Comparison of ENCODE assay signal across 11 mouse cellular contexts in genomic region chr1:75456746-75457564, GRCm38 (mm10). TPM values are rescaled to one million over a fixed set of nuclear protein-coding genes. Genes with fewer than 3 reads are reported as not detected.
DNase-seq lines count a peak whose midpoint lies in the region; ATAC-seq lines count a peak whose summit lies in the region.
"Had no signal": no experiment of that assay in that cellular context is flagged by ENCODE, and none has a peak within 500 bp of the region (broad histone marks: within the 10 kb centered on the region; RNA-seq: fewer than 3 reads in every experiment).

No protein-coding gene starts in this region.

- DNase-seq in heart, adult 8-10 months (ENCODE audit: low spot score): no peak
- peak; percentile 87 for DNase-seq in ES-CJ7 (ENCODE audit: low read depth, low spot score)
- no peak for DNase-seq in right cerebral cortex, postnatal 14 days
- DNase-seq in adrenal gland, adult (ENCODE audit: inconsistent age in 2 of 2, low spot score in 1 of 2): no peak
- no peak for DNase-seq in spleen, adult 12 weeks (ENCODE audit: low spot score)

- WGBS in heart, embryonic 12.5 days: 12% methylated on average over 14 of the region's 14 CpGs
- WGBS in embryonic facial prominence, embryonic 12.5 days: 8% methylated on average over 14 of the region's 14 CpGs
- WGBS in midbrain, embryonic 12.5 days: 7% methylated on average over 14 of the region's 14 CpGs

- H3K9me3 ChIP-seq in heart, embryonic 12.5 days (replicated peaks): no peaks in the 10 kb centered on the region
- no peaks in the 10 kb centered on the region for H3K9me3 ChIP-seq in embryonic facial prominence, embryonic 12.5 days
- H3K9me3 ChIP-seq in midbrain, embryonic 12.5 days: no peaks in the 10 kb centered on the region
- H3K9me3 ChIP-seq: liver, embryonic 15.5 days; stomach, embryonic 15.5 days had no signal

- ATAC-seq in heart, embryonic 12.5 days (ENCODE audit: insufficient number of reproducible peaks, low FRiP score): no peak
- ATAC-seq in embryonic facial prominence, embryonic 12.5 days (ENCODE audit: insufficient number of reproducible peaks, insufficient read depth, low FRiP score, low TSS enrichment): no peak
- no peak for ATAC-seq in midbrain, embryonic 12.5 days (ENCODE audit: low FRiP score, low read depth)

- peaks cover 66% of the 10 kb centered on the region for H3K27me3 ChIP-seq in heart, embryonic 12.5 days (replicated peaks)
- H3K27me3 ChIP-seq in embryonic facial prominence, embryonic 12.5 days: peaks cover 56% of the 10 kb centered on the region
- peaks cover 55% of the 10 kb centered on the region for H3K27me3 ChIP-seq in midbrain, embryonic 12.5 days

- peaks cover 26% of the 10 kb centered on the region for H3K4me1 ChIP-seq in heart, embryonic 12.5 days (replicated peaks)
- H3K4me1 ChIP-seq in embryonic facial prominence, embryonic 12.5 days: peaks cover 41% of the 10 kb centered on the region
- peaks cover 57% of the 10 kb centered on the region for H3K4me1 ChIP-seq in midbrain, embryonic 12.5 days

- no peaks in the 10 kb centered on the region for H3K36me3 ChIP-seq in heart, embryonic 12.5 days
- no peaks in the 10 kb centered on the region for H3K36me3 ChIP-seq in embryonic facial prominence, embryonic 12.5 days
- H3K36me3 ChIP-seq in midbrain, embryonic 12.5 days: no peaks in the 10 kb centered on the region
- H3K36me3 ChIP-seq: liver, embryonic 15.5 days; stomach, embryonic 15.5 days had no signal

- no peak overlapping the region for H3K4me3 ChIP-seq in heart, embryonic 12.5 days
- no peak overlapping the region for H3K4me3 ChIP-seq in embryonic facial prominence, embryonic 12.5 days
- peak overlapping the region; percentile 18; the same call in 1 of the 2 replicates for H3K4me3 ChIP-seq in midbrain, embryonic 12.5 days
- H3K4me3 ChIP-seq: liver, embryonic 15.5 days; stomach, embryonic 15.5 days had no signal

- H3K4me2 ChIP-seq in heart, embryonic 12.5 days: peak overlapping the region; percentile 71; the same call in 1 of the 2 replicates
- no peak overlapping the region for H3K4me2 ChIP-seq in embryonic facial prominence, embryonic 12.5 days (replicated peaks)
- H3K4me2 ChIP-seq in midbrain, embryonic 12.5 days (replicated peaks): peak overlapping the region; percentile 57

- H3K9ac ChIP-seq in heart, embryonic 12.5 days: no peak overlapping the region
- H3K9ac ChIP-seq in embryonic facial prominence, embryonic 12.5 days: no peak overlapping the region; the same call in 1 of the 2 replicates
- no peak overlapping the region for H3K9ac ChIP-seq in midbrain, embryonic 12.5 days (replicated peaks)
- H3K9ac ChIP-seq: liver, embryonic 15.5 days; stomach, embryonic 15.5 days had no signal

- no peak overlapping the region for H3K27ac ChIP-seq in heart, embryonic 12.5 days (ENCODE audit: poor library complexity, severe bottlenecking)
- H3K27ac ChIP-seq in embryonic facial prominence, embryonic 12.5 days: 0 out of 2 replicates have a peak overlapping the region, but pooled peaks have one; percentile 41
- peak overlapping the region; percentile 76 for H3K27ac ChIP-seq in midbrain, embryonic 12.5 days (replicated peaks)
- H3K27ac ChIP-seq: liver, embryonic 15.5 days; stomach, embryonic 15.5 days had no signal

RNA-seq across cellular contexts. Expression of gene Asic4, which starts 6.7 kb away (rescaled TPM):
- polyA plus RNA-seq in heart, embryonic 12.5 days (2016; fragmentation: Nextera tagmentation; extraction: Ambion mirVana): 0.24 and 0.33 TPM in 2 replicates
- total RNA-seq in heart, adult 8-10 months (2022): not detected
- polyA plus RNA-seq in embryonic facial prominence, embryonic 12.5 days (2016; fragmentation: Nextera tagmentation; extraction: Ambion mirVana): 0.64 and 0.76 TPM in 2 replicates
- polyA plus RNA-seq in midbrain, embryonic 12.5 days (2016; fragmentation: Nextera tagmentation; extraction: Ambion mirVana): 45.0 and 47.7 TPM in 2 replicates
- total RNA-seq: gastrocnemius, adult 8-10 months had no signal

RNA-seq across cellular contexts. Expression of gene Gmppa, which starts 21.2 kb away (rescaled TPM):
- polyA plus RNA-seq in heart, embryonic 12.5 days (2016; fragmentation: Nextera tagmentation; extraction: Ambion mirVana): 67.7 and 69.1 TPM in 2 replicates
- 10 to 100 TPM; 34.1 to 44.8 (median 40.8) TPM for total RNA-seq in heart, adult 8-10 months (2022)
- 61.1 and 64.6 TPM in 2 replicates for polyA plus RNA-seq in embryonic facial prominence, embryonic 12.5 days (2016; fragmentation: Nextera tagmentation; extraction: Ambion mirVana)
- 59.7 and 69.4 TPM in 2 replicates for polyA plus RNA-seq in midbrain, embryonic 12.5 days (2016; fragmentation: Nextera tagmentation; extraction: Ambion mirVana)

RNA-seq across cellular contexts. Expression of gene Chpf, which starts 22.2 kb away (rescaled TPM):
- 35.2 and 37.8 TPM in 2 replicates for polyA plus RNA-seq in heart, embryonic 12.5 days (2016; fragmentation: Nextera tagmentation; extraction: Ambion mirVana)
- total RNA-seq in heart, adult 8-10 months (2022): 10 to 100 TPM; 22.4 to 23.9 (median 23.6) TPM
- polyA plus RNA-seq in embryonic facial prominence, embryonic 12.5 days (2016; fragmentation: Nextera tagmentation; extraction: Ambion mirVana): 32.5 and 33.5 TPM in 2 replicates
- 35.9 and 36.3 TPM in 2 replicates for polyA plus RNA-seq in midbrain, embryonic 12.5 days (2016; fragmentation: Nextera tagmentation; extraction: Ambion mirVana)

RNA-seq across cellular contexts. Expression of gene Tmem198, which starts 22.4 kb away (rescaled TPM):
- polyA plus RNA-seq in heart, embryonic 12.5 days (2016; fragmentation: Nextera tagmentation; extraction: Ambion mirVana): 0.41 and 0.49 TPM in 2 replicates
- total RNA-seq in heart, adult 8-10 months (2022): under 1 TPM; 0.31 to 0.75 (median 0.42) TPM
- polyA plus RNA-seq in embryonic facial prominence, embryonic 12.5 days (2016; fragmentation: Nextera tagmentation; extraction: Ambion mirVana): 2.5 and 3.1 TPM in 2 replicates
- 26.5 and 27.6 TPM in 2 replicates for polyA plus RNA-seq in midbrain, embryonic 12.5 days (2016; fragmentation: Nextera tagmentation; extraction: Ambion mirVana)
- total RNA-seq: gastrocnemius, adult 8-10 months had no signal

RNA-seq across cellular contexts. Expression of gene Obsl1, which starts 49.3 kb away (rescaled TPM):
- 137 and 147 TPM in 2 replicates for polyA plus RNA-seq in heart, embryonic 12.5 days (2016; fragmentation: Nextera tagmentation; extraction: Ambion mirVana)
- 100 to 1,000 TPM; 108 to 133 (median 122) TPM for total RNA-seq in heart, adult 8-10 months (2022)
- polyA plus RNA-seq in embryonic facial prominence, embryonic 12.5 days (2016; fragmentation: Nextera tagmentation; extraction: Ambion mirVana): 101 and 104 TPM in 2 replicates
- polyA plus RNA-seq in midbrain, embryonic 12.5 days (2016; fragmentation: Nextera tagmentation; extraction: Ambion mirVana): 42.7 and 46.6 TPM in 2 replicates

Comparison
In these comparisons a context has a peak if more than half of its experiments do, and no peak if none do; other contexts are left out.
1. RNA of gene Asic4, which starts 6.7 kb away (polyA plus RNA-seq): 45.0 to 47.7 TPM in midbrain, embryonic 12.5 days; 0.64 to 0.76 TPM in embryonic facial prominence, embryonic 12.5 days and 0.24 to 0.33 TPM in heart, embryonic 12.5 days; every median in the first group is over 10 times any median in the second.